Mouse (Mus musculus) ES-E14 (cell line): ENCODE results near the gene Slc12a5. TPM values are rescaled to one million over a fixed set of nuclear protein-coding genes. Genes with fewer than 3 reads are reported as not detected.

Experiments
- DNase-seq: peaks from one replicate; pipeline ENCODE4 v3.0.0-alpha.2; 2013; ENCODE audit warnings: low read depth, low spot score
- H3K27ac ChIP-seq: 2 replicates; pipeline ENCODE4 v1.5.1; 2012; ENCODE audit warnings: low read depth, mild to moderate bottlenecking, low read length, moderate library complexity, mixed read lengths; ENCODE audit not compliant: poor library complexity, insufficient read depth, severe bottlenecking
- H3K36me3 ChIP-seq: 2 replicates; pipeline ENCODE4 v1.6.1; 2012; ENCODE audit warnings: mild to moderate bottlenecking, low read length, moderate library complexity, mixed read lengths; ENCODE audit not compliant: control insufficient read depth, poor library complexity, insufficient read depth, severe bottlenecking
- H3K4me1 ChIP-seq, 2 experiments: fragments of 150-350 bp in 1 of 2; sonication (generic) in 1 of 2; 2 replicates each; pipeline ENCODE4 v1.6.1; 2012; ENCODE audit warnings: low read length in 2 of 2, mild to moderate bottlenecking in 1 of 2, mixed read lengths in 1 of 2; ENCODE audit not compliant: control insufficient read depth in 2 of 2, insufficient read depth in 2 of 2, poor library complexity in 1 of 2
- H3K4me3 ChIP-seq, 2 experiments: fragments of 150-350 bp in 1 of 2; sonication (generic) in 1 of 2; 2 replicates each; pipeline ENCODE4 v1.5.1; 2012; ENCODE audit warnings: low read length in 2 of 2, low read depth in 1 of 2, mild to moderate bottlenecking in 1 of 2, mixed read lengths in 1 of 2; ENCODE audit not compliant: insufficient read depth in 1 of 2, poor library complexity in 1 of 2, severe bottlenecking in 1 of 2
- H3K9ac ChIP-seq: 2 replicates; pipeline ENCODE4 v1.6.1; 2012; ENCODE audit warnings: low read depth, mild to moderate bottlenecking, low read length, mixed read lengths; ENCODE audit not compliant: poor library complexity, insufficient read depth, severe bottlenecking
- H3K9me3 ChIP-seq: fragments of 150-350 bp; sonication (generic); 2 replicates; pipeline ENCODE4 v1.6.1; 2012; ENCODE audit warnings: low read depth, mild to moderate bottlenecking, low read length; ENCODE audit not compliant: control insufficient read depth, insufficient read depth
- CHD2 ChIP-seq: IDR thresholded peaks from 2 replicates; pipeline ENCODE4 v1.6.1; 2014; ENCODE audit warnings: mild to moderate bottlenecking, low read depth, low read length, inconsistent platforms
- HCFC1 ChIP-seq: IDR thresholded peaks from 2 replicates; pipeline ENCODE4 v1.6.1; 2012; ENCODE audit warnings: low read length, inconsistent platforms, borderline replicate concordance; ENCODE audit not compliant: insufficient read depth
- MAFK ChIP-seq: IDR thresholded peaks from 2 replicates; pipeline ENCODE4 v1.6.1; 2014; ENCODE audit warnings: mild to moderate bottlenecking, low read depth, low read length, inconsistent platforms; ENCODE audit not compliant: insufficient read depth
- ZC3H11A ChIP-seq: IDR thresholded peaks from 2 replicates; pipeline ENCODE4 v1.6.1; 2012; ENCODE audit warnings: low read depth, mild to moderate bottlenecking, inconsistent platforms, low read length, borderline replicate concordance
- ZNF384 ChIP-seq: IDR thresholded peaks from 2 replicates; pipeline ENCODE4 v1.6.1; 2012; ENCODE audit warnings: low read depth, low read length, inconsistent platforms
- in situ Hi-C, 2 experiments: fragments of 600-800 bp; cut with MboI; formaldehyde crosslinking; loops; one replicate each; pipeline ENCODE4 v1.15.1; 2025; ENCODE audit warnings: low sequenced_read_pairs in 2 of 2, inconsistent platforms in 1 of 2; ENCODE audit not compliant: unreplicated experiment in 2 of 2
- total RNA-seq: library from RNA; depleted of rRNA; stranded (reverse); fragments of 300-350 nt; gene quantifications from 2 replicates; pipeline ENCODE4 v1.2.3, GENCODE M21; 2012

Gene Slc12a5
- total RNA-seq, 1 experiment: 1.7 TPM

DNA sequence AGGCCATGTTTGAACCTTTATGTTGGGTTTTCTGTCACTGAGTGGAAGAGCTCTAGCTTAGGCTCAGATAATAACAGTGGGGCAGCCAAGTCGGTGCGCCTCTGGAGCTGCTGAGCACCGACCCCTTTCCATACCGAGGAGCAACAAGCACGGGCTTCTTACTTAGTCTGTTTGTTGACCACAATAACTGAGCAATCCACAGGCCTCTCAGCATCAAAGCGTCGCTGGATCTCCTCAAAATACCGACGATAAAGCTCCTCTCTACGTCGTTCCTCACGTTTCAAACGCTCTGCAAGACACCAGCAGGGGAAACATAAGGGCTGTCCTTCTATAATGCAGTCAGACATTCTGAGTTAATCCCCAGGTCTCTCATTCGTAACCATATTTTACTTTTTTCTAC lies 48.6 kb downstream of the Slc12a5 start:
- H3K27ac ChIP-seq: no peak overlapping the region
- H3K4me3 ChIP-seq: no peak overlapping the region
- peaks cover 36% of the 10 kb centered on the region for H3K36me3 ChIP-seq
- no peaks in the 10 kb centered on the region for H3K9me3 ChIP-seq
- TF ChIP-seq HCFC1: no peak
- no peak for TF ChIP-seq ZC3H11A
- no peak for TF ChIP-seq CHD2
- no peak for TF ChIP-seq ZNF384
- TF ChIP-seq MAFK: no peak
- no peaks in the 10 kb centered on the region for H3K4me1 ChIP-seq
- no peak overlapping the region for H3K9ac ChIP-seq
- no peak for DNase-seq
- in situ Hi-C loops: no loop called here

DNA sequence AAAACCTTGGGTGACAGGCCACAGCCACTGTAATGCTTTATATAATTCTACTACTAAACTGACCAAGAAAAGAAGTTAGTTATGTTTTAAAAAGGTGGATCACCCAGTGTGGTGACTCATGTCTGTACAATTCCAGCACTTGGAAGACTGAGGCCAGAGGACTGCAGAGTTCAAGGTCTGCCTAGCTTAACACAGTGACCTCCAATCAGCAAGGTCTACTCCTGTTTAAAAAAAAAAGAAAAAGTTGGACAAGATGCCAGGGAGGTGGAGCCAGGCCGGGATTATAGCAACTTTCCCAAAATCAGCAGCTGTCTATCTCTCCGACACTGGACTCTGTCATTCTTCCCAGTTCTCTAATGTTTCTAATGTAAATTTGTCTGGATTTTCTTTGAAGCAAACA lies 49.0 kb downstream of the Slc12a5 start:
- Histone ChIP-seq H3K4me1 (no peaks in the 10 kb centered on the region), H3K9me3 (no peaks in the 10 kb centered on the region), H3K36me3 (peaks cover 32% of the 10 kb centered on the region), H3K27ac (no peak overlapping the region), H3K9ac (no peak overlapping the region), H3K4me3 (no peak overlapping the region)
- TF ChIP-seq ZNF384 (no peak), CHD2 (no peak), ZC3H11A (no peak), HCFC1 (no peak), MAFK (no peak)
- no peak for DNase-seq
- in situ Hi-C loops: no loop called here

DNA sequence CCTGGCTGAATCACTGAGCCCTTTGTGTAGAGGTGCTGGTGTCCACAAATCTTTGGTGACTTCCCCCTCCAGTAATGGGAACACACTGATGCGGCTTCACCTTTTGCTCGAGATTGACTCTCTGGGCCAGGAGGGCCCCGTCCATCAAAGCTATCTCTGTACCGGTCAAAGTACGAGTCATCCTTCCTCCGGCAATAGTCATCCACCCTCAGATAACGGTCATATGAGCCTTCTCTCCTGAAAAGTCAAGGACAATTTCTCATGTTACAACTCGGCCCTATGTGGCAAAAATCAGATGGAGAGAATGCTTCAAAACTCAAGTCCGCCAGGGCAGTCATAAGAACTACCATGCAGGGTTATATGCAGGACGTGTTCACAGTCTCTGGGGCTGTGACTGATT lies 49.7 kb downstream of the Slc12a5 start:
- Histone ChIP-seq H3K4me1 (no peaks in the 10 kb centered on the region), H3K4me3 (no peak overlapping the region), H3K36me3 (peaks cover 31% of the 10 kb centered on the region), H3K27ac (no peak overlapping the region), H3K9ac (no peak overlapping the region), H3K9me3 (no peaks in the 10 kb centered on the region)
- in situ Hi-C loops: no loop called here
- DNase-seq: no peak
- TF ChIP-seq MAFK (no peak), CHD2 (no peak), HCFC1 (no peak), ZNF384 (no peak), ZC3H11A (no peak)

DNA sequence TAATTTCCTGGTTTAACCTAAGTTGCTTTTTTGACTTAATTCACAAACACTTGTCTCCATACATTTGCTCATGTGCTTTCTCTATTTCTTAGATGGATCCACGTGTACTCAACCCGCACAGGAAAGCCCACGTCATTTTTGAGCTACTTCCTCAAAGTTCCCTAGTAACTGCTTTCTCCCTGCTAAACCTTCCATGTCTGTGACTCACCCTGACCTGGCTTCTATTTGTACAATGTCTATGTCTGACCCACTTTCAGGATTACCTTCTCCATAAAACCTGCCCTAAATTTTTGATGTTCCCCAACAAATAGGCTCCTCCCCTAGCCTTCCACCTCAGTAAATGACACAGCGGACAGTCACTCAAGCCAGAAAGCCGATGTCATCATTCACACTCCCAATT lies 54.3 kb downstream of the Slc12a5 start:
- in situ Hi-C loops: no loop called here
- TF ChIP-seq CHD2 (no peak), ZC3H11A (no peak), HCFC1 (no peak), ZNF384 (no peak), MAFK (no peak)
- Histone ChIP-seq H3K4me3 (no peak overlapping the region), H3K36me3 (peaks cover 13% of the 10 kb centered on the region), H3K27ac (no peak overlapping the region), H3K9ac (no peak overlapping the region), H3K9me3 (no peaks in the 10 kb centered on the region), H3K4me1 (no peaks in the 10 kb centered on the region)
- DNase-seq: no peak

DNA sequence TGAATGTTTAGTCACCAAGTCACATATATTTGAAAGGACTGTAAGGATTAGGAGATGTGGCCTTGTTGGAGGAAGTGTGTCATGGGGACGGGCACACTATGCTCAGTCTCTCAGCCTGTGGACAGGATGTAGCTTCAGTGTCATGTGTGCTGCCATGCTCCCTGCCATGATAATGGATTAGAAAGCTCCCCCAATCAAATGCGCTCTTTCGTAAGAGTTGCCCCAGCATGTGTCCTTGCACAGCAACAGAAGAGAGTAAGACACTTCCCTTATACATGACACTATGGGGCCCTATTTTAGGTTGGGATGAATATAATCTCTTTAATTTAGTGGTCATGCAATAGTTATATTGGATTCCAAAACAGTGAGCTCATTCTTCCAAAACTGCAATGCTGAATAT lies 59.9 kb downstream of the Slc12a5 start:
- Histone ChIP-seq H3K9me3 (no peaks in the 10 kb centered on the region), H3K9ac (no peak overlapping the region), H3K4me3 (no peak overlapping the region), H3K36me3 (peaks cover 7% of the 10 kb centered on the region), H3K27ac (no peak overlapping the region), H3K4me1 (no peaks in the 10 kb centered on the region)
- in situ Hi-C loops: no loop called here
- DNase-seq: no peak
- TF ChIP-seq CHD2 (no peak), ZNF384 (no peak), MAFK (no peak), HCFC1 (no peak), ZC3H11A (no peak)
